Mouse (Mus musculus) right cerebral cortex, postnatal 25 days (tissue): ENCODE measurements at regions not wholly inside any gene's neighbourhood (a gene's known extent, or its start where the extent isn't known, plus 50 kb on each side); places are given as distances from the start of the nearest gene placed in this dataset.
A peak's percentile ranks its signal among the peaks of the same experiment; 100 is the strongest.

Experiments
- DNase-seq: peaks from one replicate; pipeline ENCODE4 v3.0.0; 2022

DNA sequence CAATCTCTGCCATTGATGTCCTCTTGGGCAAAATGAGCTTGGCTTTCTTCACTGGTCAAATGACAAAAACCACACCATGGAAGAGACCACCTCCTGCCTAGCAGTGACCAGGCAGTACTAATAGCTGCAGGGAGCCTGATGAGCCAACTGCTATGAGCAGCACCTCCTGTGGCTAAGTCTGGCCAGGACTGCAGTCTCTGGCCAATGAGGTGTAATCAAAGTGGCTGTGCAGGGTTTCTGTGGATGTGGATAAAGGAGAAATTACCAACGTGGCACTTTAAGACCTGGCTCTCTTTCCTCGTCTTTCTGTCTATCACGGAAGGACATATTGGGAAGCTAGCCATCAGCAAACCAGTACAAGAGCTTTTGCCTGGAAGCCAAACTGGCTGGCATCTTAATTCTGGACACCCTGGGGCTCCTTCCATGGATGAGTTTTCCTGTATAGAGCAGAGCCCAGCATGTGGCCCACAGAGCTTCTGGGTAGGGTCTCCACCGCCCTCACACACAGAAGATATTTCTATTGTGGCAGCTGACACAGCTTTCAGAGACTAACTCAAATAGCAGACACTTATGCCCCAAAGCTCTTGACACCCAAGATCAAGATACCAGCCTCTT is 188.2 kb upstream of the Rybp start:
- no peak for DNase-seq

DNA sequence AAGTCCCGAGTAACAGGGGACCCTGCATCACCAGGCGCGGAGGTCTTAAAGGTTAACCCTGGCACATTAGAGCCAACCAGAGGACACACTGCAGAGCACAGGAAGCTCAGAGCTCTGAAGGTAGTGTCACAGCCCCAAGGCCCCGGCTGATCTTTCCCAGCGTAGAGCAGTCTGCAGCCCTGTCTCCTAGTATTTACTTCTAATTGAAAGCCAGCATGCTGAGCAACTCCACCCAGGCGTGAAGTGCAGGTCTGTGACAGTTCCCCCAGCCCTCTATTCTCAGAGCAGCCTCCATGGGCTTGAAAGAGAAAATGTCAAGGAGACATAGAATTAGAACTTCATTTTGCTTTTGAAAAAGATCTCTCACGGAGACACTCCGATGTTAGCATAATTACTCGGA is 187.0 kb upstream of the Rybp start:
- DNase-seq, result no peak

DNA sequence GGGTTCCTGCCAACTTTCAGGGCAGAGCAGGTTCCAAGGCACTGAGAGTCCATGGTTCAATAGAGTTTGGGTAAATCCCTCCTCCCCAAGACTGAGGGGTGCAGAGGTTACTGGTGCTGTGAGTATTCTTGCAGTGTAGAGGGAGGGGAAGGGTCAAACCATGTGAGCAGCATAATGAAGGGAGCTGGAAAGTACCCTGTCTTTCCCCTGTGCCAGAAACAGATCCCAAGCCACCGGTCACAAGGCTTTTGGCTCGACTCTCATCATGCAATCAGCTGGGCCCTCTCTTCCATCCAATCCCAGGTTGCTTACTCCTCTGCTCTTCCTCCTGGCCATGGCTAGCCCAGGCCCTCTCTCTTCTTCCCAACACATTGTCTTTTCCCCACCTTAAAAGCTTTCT is 182.8 kb upstream of the Rybp start:
- DNase-seq, result no peak

DNA sequence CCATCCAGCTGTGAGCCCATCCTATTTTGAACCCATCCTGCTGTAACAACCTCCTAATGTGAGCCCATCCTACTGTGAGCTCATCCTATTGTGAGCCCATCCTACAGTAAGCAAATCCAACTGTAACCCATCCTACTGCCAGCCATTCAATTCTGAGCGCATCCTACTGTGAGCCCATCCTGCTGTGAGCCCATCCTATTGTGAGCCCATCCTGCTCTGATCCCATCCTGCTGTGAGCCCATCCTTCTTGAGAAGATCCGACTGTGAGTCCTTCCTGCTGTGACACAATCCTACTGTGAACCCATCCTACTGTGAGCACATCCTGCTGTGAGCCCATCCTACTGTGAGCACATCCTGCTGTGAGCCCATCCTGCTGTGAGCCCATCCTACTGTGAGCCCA is 175.5 kb upstream of the Rybp start:
- no peak for DNase-seq

DNA sequence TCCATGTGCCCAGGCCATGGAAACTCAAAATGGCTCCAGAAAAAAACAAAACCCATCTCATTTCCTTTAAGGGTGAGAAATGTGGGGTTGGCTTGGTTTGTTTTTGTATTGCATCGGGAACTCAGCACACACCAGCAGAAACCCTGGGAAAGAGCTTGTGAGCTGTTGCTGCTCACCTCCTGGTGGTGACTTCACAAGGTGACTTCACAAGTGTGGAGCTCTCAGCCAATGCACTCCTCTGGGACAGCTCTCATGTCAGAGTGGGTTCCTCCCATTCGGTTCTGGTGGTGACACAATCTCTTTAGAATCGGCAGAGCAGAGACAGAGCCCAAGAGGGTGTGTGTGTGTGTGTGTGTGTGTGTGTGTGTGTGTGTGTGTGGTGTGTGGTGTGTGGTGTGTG is 166.1 kb upstream of the Rybp start:
- no peak for DNase-seq

DNA sequence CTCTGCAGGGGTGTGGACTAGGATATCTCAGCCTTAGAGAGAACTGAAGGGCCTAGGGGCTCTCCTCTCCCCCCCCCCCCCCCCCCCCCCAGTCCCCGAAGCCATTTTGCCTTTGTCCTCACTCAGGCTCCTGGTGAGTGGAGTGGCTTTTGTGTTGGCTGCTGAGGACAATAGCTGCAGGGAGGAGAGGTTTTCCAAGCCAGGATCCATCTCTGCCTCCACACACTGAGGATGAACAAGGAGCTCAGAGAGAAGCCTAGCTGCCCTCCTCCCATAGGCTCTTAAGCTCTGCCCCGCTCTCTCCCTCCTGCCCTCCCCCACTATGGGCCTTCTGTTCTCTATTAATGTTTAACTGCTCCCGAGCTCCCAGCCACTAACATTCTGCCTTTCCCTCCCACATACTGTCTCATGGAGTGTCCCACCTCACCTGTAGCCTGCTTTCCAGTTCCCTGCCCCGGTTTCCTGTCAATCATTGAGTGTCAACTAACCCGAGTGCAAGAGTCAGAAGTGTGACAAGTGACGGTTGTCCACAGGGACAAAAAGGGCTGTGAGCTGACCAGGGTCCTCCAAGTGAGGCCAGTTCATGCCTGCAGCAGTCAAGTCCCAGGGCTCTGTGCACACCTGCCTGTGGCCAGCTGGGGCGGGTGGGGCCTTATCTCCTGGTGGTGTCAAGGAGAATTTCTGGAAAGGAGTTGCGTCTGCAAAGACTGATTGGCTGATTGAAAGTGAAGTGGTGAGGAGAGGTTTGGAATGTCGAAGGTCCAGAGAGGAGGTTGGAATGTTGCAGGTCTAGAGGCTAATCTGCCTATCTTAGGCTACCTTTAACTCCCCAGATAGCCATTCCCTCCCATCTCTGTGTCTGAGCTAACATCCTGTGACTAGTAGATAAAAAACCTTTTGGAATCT is 165.1 kb upstream of the Rybp start:
- no peak for DNase-seq

DNA sequence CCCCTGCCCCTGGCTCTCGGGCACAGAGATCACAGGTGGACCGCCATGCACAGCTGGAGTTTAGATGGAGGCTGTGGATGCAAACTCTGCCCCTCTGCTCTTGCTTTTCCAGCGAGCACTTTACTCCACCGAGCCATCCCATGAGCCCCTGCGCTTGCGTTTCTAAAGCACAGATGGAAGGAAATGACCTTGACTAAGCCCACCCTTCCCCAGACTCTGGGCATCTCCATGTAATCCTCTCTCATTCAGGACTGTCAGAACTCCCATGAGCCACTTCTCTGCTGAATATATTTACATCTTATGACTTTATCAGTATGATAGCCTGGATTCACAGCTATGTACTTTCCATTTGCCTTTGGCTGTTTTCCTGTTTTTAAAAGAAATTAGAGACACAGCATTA is 162.8 kb upstream of the Rybp start:
- no peak for DNase-seq

DNA sequence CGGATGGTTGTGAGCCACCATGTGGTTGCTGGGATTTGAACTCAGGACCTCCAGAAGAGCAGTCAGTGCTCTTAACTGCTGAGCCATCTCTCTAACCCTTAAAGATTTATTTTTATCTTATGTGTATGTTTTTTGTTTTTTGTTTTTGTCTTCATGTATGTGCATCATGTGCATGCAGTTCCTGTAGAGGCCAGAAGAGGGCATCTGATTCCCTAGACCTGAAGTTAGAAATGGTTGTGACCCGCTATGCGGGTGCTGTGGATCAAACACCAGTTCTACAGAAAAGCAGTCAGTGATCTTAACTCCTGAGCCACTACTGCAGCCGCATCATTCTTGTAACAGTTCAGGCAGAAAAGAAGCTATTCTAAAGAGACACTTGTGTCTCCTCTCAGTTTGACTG is 161.8 kb upstream of the Rybp start:
- no peak for DNase-seq

DNA sequence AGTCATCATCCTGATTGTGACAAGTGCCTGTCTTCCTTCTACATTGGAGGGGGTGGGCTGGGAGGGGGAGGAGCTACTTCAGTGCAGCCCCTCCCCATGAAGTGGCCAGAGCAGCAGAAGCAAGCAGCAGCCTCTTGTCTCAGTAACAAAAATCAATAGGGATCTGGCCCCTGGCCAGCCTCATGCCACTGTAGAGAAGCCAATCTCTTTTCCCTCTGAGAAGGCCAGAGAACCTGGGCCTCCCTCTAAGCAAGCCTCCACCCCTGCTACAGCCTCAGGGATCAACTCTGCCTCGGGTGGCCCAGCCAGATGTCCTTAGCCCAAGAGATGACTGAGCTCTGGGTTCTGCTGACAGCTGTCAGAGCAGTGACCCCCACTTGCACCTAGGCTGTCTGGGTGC is 159.9 kb upstream of the Rybp start:
- DNase-seq, result no peak

DNA sequence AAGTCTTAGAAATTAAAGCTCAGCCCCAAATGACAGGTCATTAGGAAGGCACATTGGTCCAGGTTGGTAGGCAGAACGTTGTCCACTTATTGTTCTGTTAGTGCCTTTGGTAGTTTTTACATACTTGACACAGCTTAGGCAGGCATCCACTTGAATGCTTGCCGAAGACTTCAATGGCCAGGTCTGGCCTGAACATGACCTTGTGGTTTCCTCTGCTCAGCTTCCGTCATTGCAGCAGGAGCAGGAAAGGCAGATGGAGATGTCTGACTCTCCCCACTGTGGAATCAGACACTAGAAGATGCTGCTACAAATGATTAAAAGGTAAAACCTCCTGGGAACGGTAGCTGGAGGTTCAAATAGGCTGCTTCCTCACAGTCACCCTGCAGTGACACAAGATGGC is 159.5 kb upstream of the Rybp start:
- DNase-seq, result no peak

DNA sequence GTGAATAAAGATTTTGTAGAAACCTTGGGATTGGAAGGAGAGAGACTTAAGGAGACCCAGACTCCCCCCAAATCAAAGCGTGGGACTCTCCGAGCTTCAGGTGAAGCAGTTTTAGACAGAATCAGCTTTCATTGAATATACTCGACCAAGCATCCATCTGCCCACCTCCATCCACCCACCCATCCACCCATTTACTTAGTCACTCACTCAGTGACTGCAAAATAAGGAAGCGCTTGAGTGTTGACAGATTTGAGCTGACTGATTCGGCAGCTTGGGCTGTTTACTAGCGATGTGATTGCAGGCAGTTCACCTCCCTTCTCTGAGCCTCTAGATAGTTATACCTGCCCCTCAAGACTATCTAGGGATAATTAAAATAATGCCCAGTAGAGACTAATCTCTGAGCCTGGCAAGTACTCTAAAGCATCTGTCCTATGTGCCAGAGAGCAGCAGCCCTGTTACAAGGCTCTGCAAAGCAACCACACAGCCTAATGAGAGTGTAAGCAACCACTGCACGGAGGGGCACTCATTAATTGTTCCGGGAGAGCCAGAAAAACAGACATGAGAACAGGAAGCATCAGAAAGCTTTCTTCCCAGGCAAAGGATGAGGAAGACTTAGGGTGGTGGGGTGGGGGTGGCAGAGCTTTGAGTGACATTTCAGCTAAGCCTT is 151.9 kb upstream of the Rybp start:
- peak; percentile 14 for DNase-seq

DNA sequence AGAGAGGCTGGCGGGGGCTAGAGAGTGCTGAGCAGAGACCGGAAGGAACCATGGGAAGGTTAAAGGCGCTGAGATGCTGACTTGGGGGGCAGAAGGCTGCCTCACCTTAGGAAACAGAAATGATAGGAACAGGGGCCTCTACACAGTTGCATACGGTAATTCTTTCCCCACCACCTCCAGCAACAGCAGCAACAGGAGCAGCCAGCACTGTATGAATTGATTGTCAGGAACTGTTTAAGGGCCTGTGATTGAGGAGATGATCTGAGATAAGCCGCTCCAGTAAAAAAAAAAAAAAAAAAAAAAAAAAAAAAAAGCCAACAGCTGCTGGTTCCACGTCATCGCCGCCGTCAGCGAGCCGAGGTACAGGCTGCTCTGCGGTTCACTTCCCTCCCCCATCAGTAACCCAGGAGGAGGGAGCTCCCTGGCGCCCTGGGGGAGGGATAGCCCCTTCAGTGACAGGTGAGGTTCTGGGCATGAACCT is 151.3 kb upstream of the Rybp start:
- DNase-seq, result peak; percentile 52

DNA sequence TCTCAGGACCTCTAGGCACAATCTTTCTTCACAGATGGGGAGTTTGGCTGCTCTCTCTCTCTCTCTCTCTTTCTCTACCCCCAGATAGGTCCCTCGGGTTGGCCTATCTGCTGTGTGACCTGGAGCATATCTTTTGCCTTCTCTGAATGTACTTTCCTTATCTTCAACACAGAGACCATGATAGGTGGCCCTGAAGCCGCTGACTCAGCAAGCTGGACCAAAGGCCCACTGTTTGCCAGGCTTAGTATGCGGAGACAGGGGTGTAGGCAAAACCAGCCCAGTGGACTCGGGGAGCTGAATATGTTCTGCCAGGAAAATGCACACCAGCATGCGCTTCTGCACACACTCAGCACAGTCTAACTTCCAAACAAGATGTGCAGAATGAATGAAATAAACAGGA is 150.7 kb upstream of the Rybp start:
- DNase-seq, result no peak

DNA sequence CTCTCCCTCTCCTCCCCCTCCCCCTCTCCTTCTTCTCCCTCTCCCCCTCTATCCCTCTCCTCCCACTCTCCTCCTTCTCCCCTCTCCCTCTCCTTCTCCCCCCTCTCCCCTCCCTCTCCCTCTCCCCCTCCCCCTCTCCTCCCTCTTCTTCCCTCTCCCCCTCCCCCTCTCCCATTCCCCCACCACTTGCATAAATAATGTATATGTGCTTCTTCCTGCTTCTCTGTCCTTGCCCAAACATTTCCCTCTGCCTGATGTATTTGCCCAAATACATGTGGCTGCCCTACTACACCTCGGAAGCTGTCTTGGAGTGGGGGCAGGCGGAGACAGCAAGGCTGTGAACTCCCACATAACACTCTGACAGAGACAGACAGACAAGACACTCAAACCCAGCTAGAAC is 149.2 kb upstream of the Rybp start:
- no peak for DNase-seq

DNA sequence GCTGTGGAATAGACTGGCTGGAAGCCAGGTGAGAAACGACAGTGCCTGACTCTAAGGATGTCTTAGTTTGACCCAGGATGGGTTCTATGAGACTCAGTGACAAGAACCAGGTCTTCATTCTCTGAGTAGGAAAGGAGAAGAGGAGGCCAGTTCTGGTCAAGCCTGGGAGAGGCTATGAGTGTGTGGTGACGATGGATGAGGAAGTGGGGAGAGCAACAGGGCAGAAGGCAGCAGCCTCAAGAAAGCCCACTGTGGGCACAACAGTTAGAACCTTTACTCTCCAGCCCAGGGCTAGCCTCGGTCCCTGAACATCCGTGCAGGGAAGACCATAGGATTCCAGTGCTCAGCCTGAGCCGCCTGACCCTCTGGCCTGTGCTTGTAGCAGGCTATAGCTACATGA is 147.9 kb upstream of the Rybp start:
- DNase-seq, result no peak

DNA sequence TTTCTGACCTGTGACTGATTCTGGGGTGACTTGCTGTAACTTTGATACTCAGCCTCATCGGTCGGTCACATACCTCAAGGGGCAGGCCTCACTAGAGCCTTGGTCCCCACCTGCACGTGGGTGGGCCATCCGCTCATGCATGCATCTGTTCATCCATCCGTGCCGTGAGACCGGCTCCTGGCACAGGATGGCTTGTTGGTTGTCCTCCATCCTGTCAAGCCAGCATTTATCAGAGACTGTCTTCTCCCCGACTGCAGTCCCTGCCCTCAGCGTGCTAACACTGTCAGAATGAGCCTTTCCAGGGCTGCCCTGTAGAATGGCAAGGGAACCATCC is 146.2 kb upstream of the Rybp start:
- DNase-seq, result peak; percentile 26

DNA sequence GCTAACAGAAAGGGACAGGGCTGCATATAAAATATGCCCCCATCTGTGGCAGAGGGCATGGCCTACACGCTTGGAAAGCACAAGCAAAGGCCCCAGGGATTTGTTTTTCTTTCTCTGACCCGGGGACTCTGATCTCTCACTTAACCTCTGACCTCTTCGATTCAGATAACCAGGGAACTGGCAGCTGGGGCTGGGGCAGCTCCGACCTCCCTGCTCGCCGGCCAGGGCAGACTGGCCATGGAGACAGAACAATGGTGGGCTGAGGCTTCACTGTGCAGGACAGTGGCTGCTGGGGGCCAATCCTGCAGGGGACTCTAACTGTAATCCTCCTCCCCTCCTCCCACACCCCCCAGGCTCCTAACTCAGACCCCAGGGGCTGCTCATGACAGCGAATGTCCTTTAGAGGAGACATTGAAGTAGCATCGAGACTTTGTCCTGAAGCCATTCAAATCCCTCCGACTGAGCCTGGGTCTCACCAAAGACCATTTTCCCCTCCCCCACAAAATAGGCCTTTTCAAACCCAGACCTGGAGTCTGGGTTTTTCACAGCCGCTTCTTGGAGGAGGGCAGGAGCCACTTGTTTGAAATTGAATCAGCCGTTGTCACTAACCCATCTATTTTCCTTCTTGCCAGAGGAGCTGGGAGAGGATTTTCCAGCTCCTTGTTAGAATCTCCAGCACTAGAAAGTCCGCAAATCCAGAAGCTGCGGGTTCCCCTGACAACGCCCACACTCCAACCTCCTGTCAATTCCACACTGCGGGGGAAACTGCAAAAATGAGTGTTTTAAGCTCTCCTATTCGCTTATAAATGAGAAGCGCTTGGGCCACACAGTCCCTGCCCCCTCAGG is 145.6 kb upstream of the Rybp start:
- peak; percentile 36 for DNase-seq

DNA sequence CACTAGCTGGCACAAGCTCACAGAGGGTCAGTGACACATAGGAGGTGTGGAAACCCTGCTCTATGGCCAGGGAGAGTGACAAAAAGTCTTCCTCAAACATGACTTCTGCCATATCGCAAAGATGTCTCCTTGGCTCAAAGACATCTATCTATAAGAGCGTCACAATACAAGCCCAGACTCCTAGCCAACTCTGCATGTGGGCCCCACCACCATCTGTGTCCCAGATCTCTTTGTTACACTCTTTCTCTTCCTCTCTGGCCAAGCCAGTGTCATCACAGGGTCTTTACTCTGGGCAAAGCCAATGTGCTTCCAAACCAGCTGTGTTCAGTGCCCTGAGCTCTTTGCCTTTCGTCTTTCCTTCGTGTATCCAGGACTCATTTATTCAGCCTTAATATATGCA is 143.0 kb upstream of the Rybp start:
- DNase-seq, result no peak

DNA sequence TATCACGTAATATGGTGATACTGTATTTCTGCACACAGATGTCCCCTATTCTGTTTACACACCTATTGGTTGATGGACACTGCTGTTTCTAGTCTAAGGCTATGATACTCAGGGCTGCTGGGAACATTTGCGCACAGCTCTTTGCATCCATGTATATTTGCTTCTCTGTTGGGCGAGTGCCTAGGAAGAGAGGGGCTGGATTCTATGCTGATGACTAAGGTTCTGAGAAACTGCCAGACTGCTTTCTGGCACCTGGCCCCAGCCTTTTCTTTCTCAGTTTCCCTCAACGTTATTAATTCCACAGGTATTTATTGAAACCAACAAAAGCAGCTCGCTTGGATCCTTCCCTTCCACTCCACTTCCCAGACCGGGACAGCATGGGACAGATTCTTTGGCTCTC is 142.2 kb upstream of the Rybp start:
- peak; percentile 57 for DNase-seq

DNA sequence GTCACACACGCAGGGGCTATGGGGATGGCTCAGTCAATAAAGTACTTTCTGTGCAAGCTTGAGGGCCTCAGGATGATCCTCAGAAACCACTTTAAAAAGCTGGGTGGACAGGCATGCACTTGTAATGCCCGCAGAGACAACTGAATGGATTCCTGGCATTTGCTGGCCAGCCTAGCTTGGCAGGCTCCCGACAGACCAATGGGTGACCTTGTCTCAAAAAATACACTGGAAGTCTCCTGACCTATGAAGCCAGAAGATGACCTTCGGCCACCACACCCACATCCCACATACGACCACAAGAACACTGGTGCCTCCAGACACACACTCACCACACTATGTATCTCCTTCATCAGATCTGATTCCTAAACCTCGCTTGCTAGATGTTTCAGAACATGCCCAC is 141.5 kb upstream of the Rybp start:
- no peak for DNase-seq

DNA sequence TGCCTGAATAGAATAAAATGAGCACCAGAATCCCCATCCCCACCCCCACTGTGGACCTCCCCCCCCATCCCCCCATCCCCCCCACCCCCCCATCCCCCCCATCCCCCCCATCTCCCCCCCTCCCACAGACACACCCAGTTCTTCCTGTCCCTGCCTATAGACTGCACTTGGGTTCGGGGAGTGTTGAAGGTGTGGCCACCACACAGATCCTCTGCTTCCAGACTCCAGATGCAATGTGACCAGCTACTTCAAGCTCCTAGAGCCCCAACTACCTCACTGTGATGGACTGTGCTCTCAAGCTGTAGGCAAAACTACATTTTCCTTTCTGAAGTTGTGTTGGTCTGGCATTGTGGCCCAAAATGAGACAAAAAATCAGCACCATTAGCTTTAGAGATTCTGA is 138.3 kb upstream of the Rybp start:
- DNase-seq, result no peak

DNA sequence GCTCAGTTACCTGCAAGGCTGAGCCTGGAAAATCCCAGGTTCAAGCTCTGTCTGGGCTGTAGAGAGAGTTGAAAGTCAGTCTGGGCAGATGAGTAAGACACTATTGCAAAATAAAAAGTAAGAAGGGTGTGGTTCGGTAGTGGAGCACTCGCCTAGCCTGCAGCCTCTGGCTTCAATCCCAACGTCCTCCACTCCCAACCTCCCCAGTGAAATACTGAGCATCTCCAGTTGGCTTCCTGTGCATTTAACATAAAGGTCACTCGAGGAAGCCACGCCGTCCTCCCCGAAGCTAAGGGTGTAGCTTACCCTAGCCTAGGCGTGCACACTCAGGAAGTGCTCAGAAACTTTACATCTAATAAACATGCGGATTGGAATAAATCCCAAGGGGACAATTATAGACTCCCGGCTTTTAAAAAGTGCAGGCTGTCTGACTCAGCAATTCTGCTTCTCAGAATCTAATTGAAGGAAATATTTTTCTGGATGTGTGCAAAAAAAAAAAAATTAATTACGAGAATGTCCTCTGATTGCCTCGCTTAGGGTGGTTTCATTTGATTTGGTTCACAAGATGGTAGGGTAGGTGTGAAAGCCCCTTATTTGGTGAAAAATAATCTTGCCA is 137.6 kb upstream of the Rybp start:
- DNase-seq, result no peak

DNA sequence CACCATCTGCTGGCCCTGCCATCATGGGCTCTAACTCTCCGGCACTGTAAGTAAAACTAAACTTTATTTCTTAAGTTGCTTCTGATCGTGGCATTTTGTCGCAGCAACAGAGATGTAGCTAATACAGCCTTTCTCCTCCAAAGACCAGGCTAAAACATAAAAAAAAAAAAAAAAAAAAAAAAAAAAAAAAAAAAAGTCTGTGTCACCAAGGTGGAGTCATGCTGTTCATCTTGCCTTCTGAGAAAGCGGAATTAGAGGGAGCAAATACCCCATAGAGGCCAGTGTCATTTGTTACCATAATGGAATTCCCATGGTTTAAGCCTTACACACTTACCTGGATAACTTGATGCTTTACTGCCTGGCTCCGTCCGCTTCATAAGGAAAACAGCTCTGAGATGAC is 136.9 kb upstream of the Rybp start:
- no peak for DNase-seq
